Mouse (Mus musculus): ENCODE data around the gene Rtn2.

The Rtn2 gene

DNA sequence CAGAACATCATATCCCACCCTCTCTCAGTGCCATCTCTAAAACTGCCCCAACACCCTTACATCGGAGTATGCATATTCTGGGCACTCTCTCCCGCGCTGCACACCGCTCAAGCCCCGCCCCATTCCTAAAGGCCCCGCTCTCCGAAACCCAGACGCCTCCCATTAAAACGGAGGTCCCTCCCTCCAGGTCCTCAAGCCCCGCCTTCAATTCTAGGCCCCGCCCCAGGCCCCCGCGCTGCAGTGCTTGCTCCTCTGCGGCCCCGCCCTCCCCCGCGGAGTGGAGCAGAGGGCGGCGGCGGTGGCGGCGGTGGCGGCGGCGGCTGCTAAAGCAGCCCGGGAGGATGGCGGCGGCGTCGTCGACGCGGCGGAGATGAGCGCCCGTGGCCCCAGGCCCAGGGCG is at the start of gene Rtn2:
Gene Rtn2, plus strand, starts transcription at position 240 of the 400 bp plus-strand sequence.
- no peak for DNase-seq (ENCODE audit: extremely low read depth, low read depth)

DNA sequence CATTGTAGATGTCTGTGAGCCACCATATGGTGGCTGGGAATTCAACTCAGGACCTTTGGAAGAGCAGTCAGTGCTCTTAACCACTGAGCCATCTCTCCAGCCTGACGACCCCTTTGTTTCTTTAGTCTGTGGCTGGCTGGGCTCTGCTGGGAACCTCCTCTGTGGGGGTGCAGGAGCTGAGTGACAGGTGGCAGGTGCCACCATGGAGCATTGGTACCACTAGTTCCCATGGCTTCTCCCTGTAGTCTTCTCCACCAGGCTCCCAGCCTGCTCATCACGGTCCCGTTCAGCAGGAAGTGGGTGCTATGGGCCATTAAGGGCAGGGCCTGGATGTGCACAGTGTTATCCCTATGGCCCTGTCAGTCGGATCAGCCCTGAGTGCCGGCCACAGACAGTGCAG is 47.8 kb upstream of the Rtn2 start:
- no peak for DNase-seq (ENCODE audit: extremely low read depth, low read depth)

- no peak for DNase-seq (ENCODE audit: extremely low read depth, low read depth)
Observed at GRCm38 (mm10) chr7:19235092-19235671, 47.2 kb upstream of the Rtn2 start.

DNA sequence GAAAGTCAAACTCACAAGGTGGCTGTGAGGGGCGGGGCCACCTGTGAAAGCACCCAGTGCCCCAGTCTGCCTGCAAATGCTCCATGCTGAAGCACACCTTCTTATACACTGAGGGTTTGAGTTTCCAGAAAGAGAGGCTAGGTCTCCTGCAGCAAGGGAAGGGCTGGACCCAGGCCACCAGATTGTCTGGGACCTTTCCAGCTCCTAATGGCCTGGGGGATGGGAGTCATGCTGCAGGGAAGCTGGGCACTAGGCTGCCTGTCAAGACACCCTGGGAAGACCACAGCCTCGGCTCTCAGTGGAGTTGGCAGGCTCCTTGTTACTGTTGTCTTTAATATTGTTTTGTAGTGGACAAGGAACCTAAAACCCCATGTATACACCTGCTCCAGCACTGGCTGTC is 46.0 kb upstream of the Rtn2 start:
- no peak for DNase-seq (ENCODE audit: extremely low read depth, low read depth)

DNA sequence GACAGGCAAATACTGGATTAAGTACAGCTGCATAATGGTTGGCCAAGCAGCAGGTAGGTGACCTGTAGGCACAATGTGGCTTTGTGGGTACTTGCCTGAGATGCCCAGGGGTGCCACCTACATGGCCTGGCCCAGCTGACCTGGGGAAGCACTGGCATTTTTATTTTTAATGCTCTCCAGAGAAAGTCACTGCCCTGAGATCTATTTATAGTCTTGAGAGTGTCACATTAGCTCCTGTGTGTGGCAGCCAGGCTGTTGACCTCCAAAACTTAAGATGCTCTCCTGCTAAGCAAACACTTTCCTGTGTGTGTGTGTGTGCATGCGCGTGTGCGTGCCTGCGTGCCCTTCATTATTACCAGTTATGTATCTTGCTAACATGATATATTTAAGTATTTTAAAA is 44.1 kb upstream of the Rtn2 start:
- DNase-seq (ENCODE audit: extremely low read depth, low read depth), result no peak

GRCm38 (mm10) chr7:19239423-19239822 is 43.0 kb upstream of the Rtn2 start:
- DNase-seq (ENCODE audit: extremely low read depth, low read depth), result peak; percentile 70

- no peak for DNase-seq (ENCODE audit: extremely low read depth, low read depth)
Observed at GRCm38 (mm10) chr7:19239986-19240385, 42.4 kb upstream of the Rtn2 start.

DNA sequence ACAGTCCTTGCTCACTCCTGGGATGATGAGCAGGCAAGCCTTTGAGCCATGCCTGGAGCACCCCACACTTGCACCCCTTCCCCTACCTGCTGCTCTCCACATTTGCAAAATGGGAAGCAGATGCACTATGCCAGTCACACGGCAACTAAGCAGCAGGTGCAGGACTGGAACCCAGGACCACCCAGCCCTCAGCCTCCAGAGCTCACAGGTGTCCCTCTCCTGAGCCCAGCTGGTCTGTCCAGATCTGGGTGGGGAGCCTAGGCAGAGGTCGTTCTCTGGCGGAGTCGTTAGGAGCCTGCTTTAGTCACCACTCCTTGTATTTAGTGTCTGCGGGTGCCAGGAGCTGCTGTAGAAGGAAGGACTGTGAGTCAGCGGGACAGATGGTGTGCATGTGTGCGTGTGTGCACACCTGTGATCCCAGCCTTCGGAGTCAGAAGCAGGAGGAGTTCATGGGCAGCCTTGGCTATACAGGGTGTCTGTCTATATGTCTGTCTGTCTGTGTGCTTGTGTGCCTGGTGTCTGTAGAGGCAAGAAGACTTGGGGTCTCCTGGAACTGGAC is 41.4 kb upstream of the Rtn2 start:
- DNase-seq (ENCODE audit: extremely low read depth, low read depth), result no peak

GRCm38 (mm10) chr7:19242005-19242404 is 40.4 kb upstream of the Rtn2 start:
- DNase-seq (ENCODE audit: extremely low read depth, low read depth), result no peak

DNA sequence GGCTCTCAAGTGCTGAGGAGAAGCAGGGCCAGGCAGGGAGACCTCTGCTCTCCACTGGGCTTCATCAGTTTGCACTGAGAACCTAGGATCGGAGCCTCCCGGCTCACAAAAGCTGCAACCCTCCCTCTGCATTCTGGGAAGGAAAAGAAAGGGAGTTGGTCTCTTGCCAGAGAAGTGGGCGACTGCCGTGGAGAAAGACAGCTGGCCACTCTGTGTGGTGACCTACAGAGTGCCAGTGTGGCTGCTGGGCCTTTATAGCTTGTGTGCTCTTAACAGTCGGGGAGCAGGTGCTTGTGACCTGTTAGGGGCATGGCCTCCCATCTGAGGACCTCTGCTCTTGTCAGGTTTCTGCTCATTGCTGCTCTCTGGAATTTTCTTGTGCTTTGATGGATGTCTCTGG is 38.6 kb upstream of the Rtn2 start:
- DNase-seq (ENCODE audit: extremely low read depth, low read depth), result no peak

- DNase-seq (ENCODE audit: extremely low read depth, low read depth), result no peak
Observed at GRCm38 (mm10) chr7:19245083-19245482, 37.3 kb upstream of the Rtn2 start.

- no peak for DNase-seq (ENCODE audit: extremely low read depth, low read depth)
Observed at GRCm38 (mm10) chr7:19246855-19247254, 35.6 kb upstream of the Rtn2 start.

GRCm38 (mm10) chr7:19247511-19247910 is 34.9 kb upstream of the Rtn2 start:
- DNase-seq (ENCODE audit: extremely low read depth, low read depth), result no peak

- no peak for DNase-seq (ENCODE audit: extremely low read depth, low read depth)
Observed at GRCm38 (mm10) chr7:19252078-19252477, 30.3 kb upstream of the Rtn2 start.

DNA sequence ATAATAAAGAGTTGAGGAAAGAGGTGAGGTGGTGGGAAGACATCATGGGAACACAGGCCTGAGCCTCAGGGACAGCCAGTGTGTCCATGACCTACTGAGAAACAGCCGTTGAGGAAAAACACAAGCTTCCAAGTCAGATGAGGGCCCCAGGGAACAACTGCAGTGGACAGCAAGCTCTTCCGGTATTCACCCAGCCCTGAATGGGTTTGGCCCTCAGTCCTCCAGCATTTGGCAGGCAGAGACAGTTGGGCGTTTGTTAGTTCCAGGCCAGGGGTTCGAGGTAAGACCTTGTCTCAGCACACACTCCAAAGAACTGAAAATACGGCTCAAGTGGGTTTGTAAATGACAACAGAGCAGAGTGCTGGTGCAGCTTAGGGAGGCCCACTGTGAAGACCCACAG is 29.0 kb upstream of the Rtn2 start:
- no peak for DNase-seq (ENCODE audit: extremely low read depth, low read depth)

GRCm38 (mm10) chr7:19255395-19255794 is 27.0 kb upstream of the Rtn2 start:
- no peak for DNase-seq (ENCODE audit: extremely low read depth, low read depth)

GRCm38 (mm10) chr7:19256567-19256966 is 25.9 kb upstream of the Rtn2 start:
- no peak for DNase-seq (ENCODE audit: extremely low read depth, low read depth)

- peak; percentile 68 for DNase-seq (ENCODE audit: extremely low read depth, low read depth)
Observed at GRCm38 (mm10) chr7:19257390-19258022, 24.9 kb upstream of the Rtn2 start.

GRCm38 (mm10) chr7:19258336-19258735 is 24.1 kb upstream of the Rtn2 start:
- DNase-seq (ENCODE audit: extremely low read depth, low read depth), result no peak

- peak; percentile 44 for DNase-seq (ENCODE audit: extremely low read depth, low read depth)
Observed at GRCm38 (mm10) chr7:19265147-19265546, 17.3 kb upstream of the Rtn2 start.

- DNase-seq (ENCODE audit: extremely low read depth, low read depth), result peak; percentile 93
Observed at GRCm38 (mm10) chr7:19265928-19266822, 16.2 kb upstream of the Rtn2 start.

DNA sequence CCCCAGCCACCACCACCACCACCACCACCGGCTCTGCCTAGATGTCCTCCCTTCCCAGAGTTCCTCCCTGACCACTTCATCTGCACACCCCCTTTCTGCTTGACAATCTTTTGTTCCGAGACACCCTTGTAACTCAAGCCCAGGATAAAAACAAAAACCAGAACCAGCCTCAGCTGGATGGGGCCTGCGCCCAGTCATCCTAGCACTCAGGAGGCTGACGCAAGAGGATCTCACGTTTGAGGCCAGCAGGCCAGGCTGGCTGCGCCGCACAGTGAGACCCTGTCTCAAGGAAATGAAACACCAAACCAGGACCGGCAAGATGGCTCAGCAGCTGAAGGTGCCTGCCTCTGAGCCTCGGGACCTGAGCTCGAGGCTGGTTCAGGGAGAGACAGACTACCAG is 15.4 kb upstream of the Rtn2 start:
- no peak for DNase-seq (ENCODE audit: extremely low read depth, low read depth)
